Mouse (Mus musculus) thymus, adult 18-20 months (tissue): ENCODE measurements around the gene Tmem246.
A peak's percentile ranks its signal among the peaks of the same experiment; 100 is the strongest.
"Not testable (repeated sequence)": the region's sequence is repeated elsewhere in the genome, so short reads cannot be mapped to it uniquely, and the experiment has no call there.

ENCODE experiments used
- DNase-seq, 2 experiments: peaks; one replicate each; pipeline ENCODE4 v3.0.0; 2022; ENCODE audit warnings: mixed read lengths in 2 of 2

The Tmem246 gene

GRCm38 (mm10) chr4:49597183-49598100 lies at the start of gene Tmem246:
TSS of gene Tmem246 (minus strand) at chr4:49597876.
- DNase-seq, result peak in 1 of 2 experiments; percentile 2

GRCm38 (mm10) chr4:49639913-49640312 lies 42.2 kb upstream of the Tmem246 start:
- DNase-seq, result no peak

GRCm38 (mm10) chr4:49637821-49638220 lies 40.1 kb upstream of the Tmem246 start:
- DNase-seq, result no peak

GRCm38 (mm10) chr4:49632139-49632481 lies 34.4 kb upstream of the Tmem246 start:
- DNase-seq, result no peak

- peak; percentile 89 to 93 for DNase-seq
These were observed 33.9 kb upstream of the Tmem246 start, which contains the start of gene Rnf20 for GRCm38 (mm10) chr4:49631319-49632138. TSS of gene Rnf20 (plus strand) at chr4:49632006.

GRCm38 (mm10) chr4:49628941-49629340 lies 31.3 kb upstream of the Tmem246 start:
- DNase-seq, result no peak

GRCm38 (mm10) chr4:49626973-49627372 lies 29.3 kb upstream of the Tmem246 start:
- DNase-seq, result peak; percentile 11 to 31

- DNase-seq, result not testable (repeated sequence)
These were observed 27.3 kb upstream of the Tmem246 start for GRCm38 (mm10) chr4:49624969-49625368.

GRCm38 (mm10) chr4:49623916-49624315 lies 26.2 kb upstream of the Tmem246 start:
- no peak for DNase-seq

GRCm38 (mm10) chr4:49622272-49622671 lies 24.6 kb upstream of the Tmem246 start:
- no peak for DNase-seq

GRCm38 (mm10) chr4:49619861-49620260 lies 22.2 kb upstream of the Tmem246 start:
- not testable (repeated sequence) for DNase-seq

GRCm38 (mm10) chr4:49616924-49617323 lies 19.2 kb upstream of the Tmem246 start:
- DNase-seq, result no peak

GRCm38 (mm10) chr4:49605459-49605858 lies 7.8 kb upstream of the Tmem246 start:
- DNase-seq, result no peak

GRCm38 (mm10) chr4:49604616-49605015 lies 6.9 kb upstream of the Tmem246 start:
- no peak for DNase-seq

GRCm38 (mm10) chr4:49604016-49604546 lies 6.4 kb upstream of the Tmem246 start:
- no peak for DNase-seq

GRCm38 (mm10) chr4:49603161-49603560 lies 5.5 kb upstream of the Tmem246 start:
- no peak for DNase-seq

- DNase-seq, result no peak
These were observed 862 bp downstream of the Tmem246 start for GRCm38 (mm10) chr4:49596846-49597182.

- DNase-seq, result no peak
These were observed 7.5 kb downstream of the Tmem246 start for GRCm38 (mm10) chr4:49590152-49590551.

GRCm38 (mm10) chr4:49586811-49587210 lies 10.9 kb downstream of the Tmem246 start:
- no peak for DNase-seq

GRCm38 (mm10) chr4:49585524-49586101 lies 12.1 kb downstream of the Tmem246 start:
- DNase-seq, result no peak

GRCm38 (mm10) chr4:49583965-49584831 lies 13.5 kb downstream of the Tmem246 start:
- no peak for DNase-seq

GRCm38 (mm10) chr4:49581256-49581655 lies 16.4 kb downstream of the Tmem246 start:
- no peak for DNase-seq
